Mouse (Mus musculus) neural tube, embryonic 12.5 days (tissue): ENCODE results near the gene Hrasls5. TPM values are rescaled to one million over a fixed set of nuclear protein-coding genes. Genes with fewer than 3 reads are reported as not detected.

Source experiments
- ATAC-seq: fragments of 200-750 bp; cut with Nextera tagmentation; 2 replicates; pipeline ENCODE4 v1.8.0; 2017; ENCODE audit warnings: low read depth, mild to moderate bottlenecking, moderate TSS enrichment, moderate library complexity; ENCODE audit not compliant: low FRiP score
- H3K27ac ChIP-seq: fragments of 300-500 bp; sonication (generic); 2 replicates; pipeline ENCODE4 v1.5.1; 2016
- H3K27me3 ChIP-seq: fragments of 300-500 bp; sonication (generic); replicated peaks from 2 replicates; pipeline ENCODE4 v1.6.1; 2016; ENCODE audit warnings: mild to moderate bottlenecking
- H3K36me3 ChIP-seq: fragments of 300-500 bp; sonication (generic); 2 replicates; pipeline ENCODE4 v1.6.1; 2016; ENCODE audit warnings: mild to moderate bottlenecking
- H3K4me1 ChIP-seq: fragments of 300-500 bp; sonication (generic); 2 replicates; pipeline ENCODE4 v1.6.1; 2016
- H3K4me2 ChIP-seq: fragments of 300-500 bp; sonication (generic); replicated peaks from 2 replicates; pipeline ENCODE4 v1.6.1; 2016; ENCODE audit warnings: mild to moderate bottlenecking
- H3K4me3 ChIP-seq: fragments of 300-500 bp; sonication (generic); 2 replicates; pipeline ENCODE4 v1.5.1; 2016
- H3K9ac ChIP-seq: fragments of 300-500 bp; sonication (generic); 2 replicates; pipeline ENCODE4 v1.6.1; 2016; ENCODE audit warnings: mild to moderate bottlenecking
- H3K9me3 ChIP-seq: fragments of 300-500 bp; sonication (generic); 2 replicates; pipeline ENCODE4 v1.6.1; 2016; ENCODE audit warnings: mild to moderate bottlenecking
- WGBS: fragments of 180-500 bp; shearing (Covaris S2); methylation state at CpG from one replicate; pipeline ENCODE4 v1.1.7; 2016; 5-methylcytosine and 5-hydroxymethylcytosine counted together
- polyA plus RNA-seq: library from polyadenylated mRNA; unstranded; fragments of >200 nt; fragmentation: Nextera tagmentation; extraction: Ambion mirVana; gene quantifications from 2 replicates; pipeline ENCODE4 v1.2.1, GENCODE M21; 2016

The Hrasls5 gene
- polyA plus RNA-seq, 1 experiment from 2014 or later: not detected

GRCm38 (mm10) chr19:7613151-7613550, 810 bp downstream of the Hrasls5 start:
- H3K9me3 ChIP-seq: no peaks in the 10 kb centered on the region
- 83% methylated on average over 7 of the region's 7 CpGs for WGBS
- H3K4me1 ChIP-seq: peaks cover 5% of the 10 kb centered on the region; the same call in 1 of the 2 replicates
- no peak for ATAC-seq
- no peak overlapping the region for H3K4me3 ChIP-seq
- no peak overlapping the region for H3K27ac ChIP-seq
- H3K9ac ChIP-seq: no peak overlapping the region
- peaks cover 25% of the 10 kb centered on the region for H3K27me3 ChIP-seq
- no peak overlapping the region for H3K4me2 ChIP-seq
- H3K36me3 ChIP-seq: no peaks in the 10 kb centered on the region

- no peaks in the 10 kb centered on the region for H3K9me3 ChIP-seq
- H3K4me1 ChIP-seq: peaks cover 5% of the 10 kb centered on the region; the same call in 1 of the 2 replicates
- no peak overlapping the region for H3K4me2 ChIP-seq
- no peak for ATAC-seq
- no peak overlapping the region for H3K9ac ChIP-seq
- no peak overlapping the region for H3K27ac ChIP-seq
- 84% methylated on average over 5 of the region's 5 CpGs for WGBS
- H3K27me3 ChIP-seq: peaks cover 19% of the 10 kb centered on the region
- H3K4me3 ChIP-seq: no peak overlapping the region
- H3K36me3 ChIP-seq: no peaks in the 10 kb centered on the region
Measured at GRCm38 (mm10) chr19:7616231-7616930, 4.0 kb downstream of the Hrasls5 start.

- Histone ChIP-seq H3K9ac (no peak overlapping the region), H3K27me3 (peaks cover 12% of the 10 kb centered on the region), H3K27ac (no peak overlapping the region), H3K36me3 (no peaks in the 10 kb centered on the region), H3K4me3 (no peak overlapping the region), H3K4me2 (no peak overlapping the region), H3K9me3 (no peaks in the 10 kb centered on the region), H3K4me1 (peaks cover 5% of the 10 kb centered on the region; the same call in 1 of the 2 replicates)
- ATAC-seq: no peak
- 58% methylated on average over 3 of the region's 3 CpGs for WGBS
Measured at GRCm38 (mm10) chr19:7617085-7617484, 4.7 kb downstream of the Hrasls5 start.

- H3K9ac ChIP-seq: no peak overlapping the region
- no peak for ATAC-seq
- H3K4me3 ChIP-seq: no peak overlapping the region
- H3K36me3 ChIP-seq: no peaks in the 10 kb centered on the region
- no peak overlapping the region for H3K4me2 ChIP-seq
- no peaks in the 10 kb centered on the region for H3K9me3 ChIP-seq
- 45% methylated on average over 7 of the region's 7 CpGs for WGBS
- H3K27ac ChIP-seq: no peak overlapping the region
- H3K27me3 ChIP-seq: peaks cover 6% of the 10 kb centered on the region
- no peaks in the 10 kb centered on the region for H3K4me1 ChIP-seq
Measured at GRCm38 (mm10) chr19:7617696-7618095, 5.4 kb downstream of the Hrasls5 start.

- no peaks in the 10 kb centered on the region for H3K9me3 ChIP-seq
- no peak overlapping the region for H3K4me2 ChIP-seq
- H3K36me3 ChIP-seq: no peaks in the 10 kb centered on the region
- no peaks in the 10 kb centered on the region for H3K4me1 ChIP-seq
- ATAC-seq: no peak
- no peak overlapping the region for H3K4me3 ChIP-seq
- no peaks in the 10 kb centered on the region for H3K27me3 ChIP-seq
- H3K9ac ChIP-seq: no peak overlapping the region
- no peak overlapping the region for H3K27ac ChIP-seq
Measured at GRCm38 (mm10) chr19:7633021-7633420, 20.7 kb downstream of the Hrasls5 start.

- Histone ChIP-seq H3K27ac (no peak overlapping the region), H3K36me3 (no peaks in the 10 kb centered on the region), H3K9me3 (no peaks in the 10 kb centered on the region), H3K4me3 (no peak overlapping the region), H3K9ac (no peak overlapping the region), H3K27me3 (no peaks in the 10 kb centered on the region), H3K4me2 (no peak overlapping the region), H3K4me1 (no peaks in the 10 kb centered on the region)
- no peak for ATAC-seq
- 79% methylated on average over 1 of the region's 1 CpGs for WGBS
Measured at GRCm38 (mm10) chr19:7633786-7634185, 21.4 kb downstream of the Hrasls5 start.

- Histone ChIP-seq H3K27ac (no peak overlapping the region), H3K9ac (no peak overlapping the region), H3K9me3 (no peaks in the 10 kb centered on the region), H3K4me3 (no peak overlapping the region), H3K36me3 (no peaks in the 10 kb centered on the region), H3K4me2 (no peak overlapping the region), H3K4me1 (no peaks in the 10 kb centered on the region), H3K27me3 (no peaks in the 10 kb centered on the region)
- ATAC-seq: no peak
- WGBS: 85% methylated on average over 8 of the region's 8 CpGs
Measured at GRCm38 (mm10) chr19:7648913-7649666, 36.7 kb downstream of the Hrasls5 start.

GRCm38 (mm10) chr19:7672033-7672432, 59.7 kb downstream of the Hrasls5 start:
- H3K27me3 ChIP-seq: no peaks in the 10 kb centered on the region
- no peaks in the 10 kb centered on the region for H3K36me3 ChIP-seq
- H3K4me2 ChIP-seq: no peak overlapping the region
- H3K27ac ChIP-seq: no peak overlapping the region
- ATAC-seq: no peak
- H3K4me3 ChIP-seq: no peak overlapping the region
- no peak overlapping the region for H3K9ac ChIP-seq
- H3K4me1 ChIP-seq: no peaks in the 10 kb centered on the region
- H3K9me3 ChIP-seq: no peaks in the 10 kb centered on the region
- 37% methylated on average over 1 of the region's 1 CpGs for WGBS

- no peak for ATAC-seq
- Histone ChIP-seq H3K4me2 (no peak overlapping the region), H3K4me3 (no peak overlapping the region), H3K9me3 (no peaks in the 10 kb centered on the region), H3K36me3 (no peaks in the 10 kb centered on the region), H3K4me1 (no peaks in the 10 kb centered on the region), H3K27ac (no peak overlapping the region), H3K9ac (no peak overlapping the region), H3K27me3 (no peaks in the 10 kb centered on the region)
- 89% methylated on average over 1 of the region's 1 CpGs for WGBS
Measured at GRCm38 (mm10) chr19:7687988-7688387, 75.6 kb downstream of the Hrasls5 start.

Other genes with a start within 250 kb of the Hrasls5 start
- gene Spindoc, start 229.5 kb upstream of the Hrasls5 start, polyA plus RNA-seq: 42.8 and 46.6 TPM in 2 replicates
- 21.6 and 22.7 TPM in 2 replicates for gene 2700081O15Rik, start 194.9 kb upstream of the Hrasls5 start, polyA plus RNA-seq
- gene Rtn3, start 129.3 kb upstream of the Hrasls5 start, polyA plus RNA-seq: 390 and 430 TPM in 2 replicates
- 7.3 and 8.3 TPM in 2 replicates for gene Atl3, start 118.5 kb upstream of the Hrasls5 start, polyA plus RNA-seq
- 2.9 and 3.5 TPM in 2 replicates for gene Pla2g16, start 55.1 kb upstream of the Hrasls5 start, polyA plus RNA-seq
- not detected in 2 replicates for gene Lgals12, start 5.3 kb upstream of the Hrasls5 start, polyA plus RNA-seq
- not detected in 2 replicates for gene Slc22a19, start 98.8 kb downstream of the Hrasls5 start, polyA plus RNA-seq
- gene Slc22a26, start 190.1 kb downstream of the Hrasls5 start, polyA plus RNA-seq: not detected in 2 replicates